Mouse (Mus musculus) NIH3T3 (cell line): ENCODE measurements around the gene Cadm1.

Experiments
- DNase-seq: peaks from one replicate; pipeline ENCODE4 v3.0.0-alpha.2; 2012; ENCODE audit warnings: low read depth

The Cadm1 gene

GRCm38 (mm10) chr9:47741751-47742150, 211.8 kb downstream of the Cadm1 start:
- DNase-seq: no peak

GRCm38 (mm10) chr9:47744916-47745315, 214.9 kb downstream of the Cadm1 start:
- DNase-seq: no peak

DNA sequence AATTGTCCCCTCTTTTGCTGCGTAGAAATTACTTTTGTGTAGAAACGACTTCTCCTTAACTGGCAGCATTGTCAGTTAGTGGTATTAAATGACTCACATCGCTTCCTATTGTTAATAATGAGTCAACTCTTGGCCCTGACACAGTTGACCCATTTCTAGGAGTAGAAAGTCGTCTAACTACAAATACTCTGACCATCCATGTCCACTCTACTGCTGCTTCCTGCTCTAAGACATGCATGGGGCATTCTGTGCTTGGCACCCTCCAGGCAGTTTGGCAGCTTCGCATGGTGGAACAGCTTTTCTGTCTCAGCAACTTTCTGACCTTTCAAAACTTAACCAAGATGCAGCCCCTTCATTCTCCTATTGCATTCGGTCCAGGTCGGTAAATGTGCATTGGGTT, 215.7 kb downstream of the Cadm1 start:
- no peak for DNase-seq

DNA sequence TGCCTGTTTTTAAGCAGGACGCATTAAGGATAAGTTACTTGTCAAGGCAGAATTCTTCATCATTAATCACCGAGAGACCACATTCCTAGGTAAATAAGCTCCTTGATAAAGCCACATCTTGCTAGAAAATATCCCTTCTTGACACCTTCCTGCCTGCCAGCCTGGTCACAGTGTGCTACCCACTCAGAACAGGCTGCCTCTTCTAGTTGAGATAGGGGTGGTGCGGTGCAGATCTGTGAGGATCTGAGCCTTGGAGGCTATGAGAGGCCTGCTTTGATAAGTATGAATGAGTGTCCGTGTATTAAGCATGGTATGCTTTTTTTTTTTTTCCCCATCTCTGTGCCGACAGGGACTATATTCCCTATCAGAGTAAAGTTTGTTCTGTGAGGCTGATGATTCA, 219.2 kb downstream of the Cadm1 start:
- DNase-seq: no peak

DNA sequence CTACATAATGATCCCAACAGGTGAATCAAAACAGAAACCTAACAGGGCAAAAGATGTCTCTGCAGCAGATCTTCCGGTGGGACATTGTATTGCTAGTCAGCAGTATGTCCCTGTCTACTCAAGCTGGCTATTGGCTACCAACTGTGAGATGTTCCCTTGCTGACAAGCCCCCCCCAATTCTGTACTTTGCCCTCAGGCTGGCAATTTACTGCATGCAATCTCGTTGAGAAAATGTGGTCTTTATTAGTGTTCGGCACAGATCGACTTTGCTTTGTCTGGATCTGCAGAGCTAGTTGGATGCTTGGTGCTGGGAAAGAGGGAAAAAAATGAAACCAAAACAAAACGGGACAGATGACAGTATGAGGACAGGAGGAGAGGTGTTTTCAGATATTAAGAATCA, 222.5 kb downstream of the Cadm1 start:
- no peak for DNase-seq

- no peak for DNase-seq
Observed at GRCm38 (mm10) chr9:47753127-47753526, 223.2 kb downstream of the Cadm1 start.

GRCm38 (mm10) chr9:47755119-47755518, 225.1 kb downstream of the Cadm1 start:
- DNase-seq: no peak

- no peak for DNase-seq
Observed at GRCm38 (mm10) chr9:47757798-47758197, 227.8 kb downstream of the Cadm1 start.

- DNase-seq: no peak
Observed at GRCm38 (mm10) chr9:47758320-47758719, 228.3 kb downstream of the Cadm1 start.

DNA sequence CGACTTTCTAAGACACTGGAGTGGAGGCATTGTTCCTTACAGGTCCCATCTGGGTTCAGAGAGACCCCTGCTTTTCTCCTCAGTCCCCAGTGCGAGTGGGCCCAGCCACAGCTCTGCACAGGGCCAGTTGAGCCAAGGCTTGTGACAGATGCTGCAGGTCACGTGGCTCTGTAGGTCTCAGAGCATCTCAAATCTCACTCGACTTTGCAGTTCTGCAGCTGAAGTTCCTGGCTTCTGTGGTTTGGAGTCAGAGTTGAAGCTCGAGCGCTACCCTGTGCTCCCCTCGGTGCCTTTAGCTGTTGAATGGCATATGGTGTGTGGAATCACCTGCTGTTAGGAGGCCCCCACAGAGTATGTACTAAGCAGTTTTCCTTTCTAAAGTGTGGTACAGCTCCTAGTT, 229.8 kb downstream of the Cadm1 start:
- no peak for DNase-seq

DNA sequence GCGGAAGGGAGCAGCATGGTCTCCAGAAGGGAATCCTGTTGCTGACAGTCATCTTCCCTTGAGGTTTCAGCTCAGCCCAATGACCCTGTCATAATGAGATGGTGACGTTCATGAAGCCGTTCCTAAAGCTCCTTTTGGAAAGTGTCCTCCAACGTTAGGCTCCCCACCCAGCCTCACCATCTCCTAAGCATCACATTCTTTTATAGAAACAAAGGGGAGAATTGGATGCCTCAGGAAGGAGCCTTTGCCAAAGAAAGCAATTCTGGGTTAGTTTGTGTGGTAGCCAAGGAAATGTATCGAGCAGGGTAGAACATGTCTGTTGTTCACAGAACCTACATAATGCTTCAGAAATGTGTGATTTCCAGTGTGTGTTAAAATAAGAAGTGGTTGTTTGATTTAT, 231.6 kb downstream of the Cadm1 start:
- DNase-seq: no peak

DNA sequence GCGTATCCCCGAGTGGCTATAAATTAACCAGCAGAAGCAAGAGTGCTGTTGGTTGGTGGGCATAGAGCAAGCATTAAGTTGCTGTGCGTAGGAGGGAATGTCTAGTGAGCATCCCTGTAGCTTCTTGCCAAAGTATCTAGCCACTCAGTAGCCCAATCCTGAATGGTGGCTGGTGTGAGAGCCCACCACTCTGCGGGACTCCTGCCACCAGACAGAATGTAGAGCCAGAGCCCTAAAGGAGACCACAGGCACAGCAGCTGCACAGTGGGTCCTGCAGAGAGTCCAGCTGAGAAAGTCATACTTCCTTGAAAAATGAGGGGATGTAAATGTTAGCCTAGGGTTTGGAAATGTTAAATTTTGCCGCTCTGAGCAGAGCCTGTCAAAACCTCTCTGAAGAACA, 232.9 kb downstream of the Cadm1 start:
- DNase-seq: no peak

GRCm38 (mm10) chr9:47764920-47765319, 234.9 kb downstream of the Cadm1 start:
- DNase-seq: no peak

- no peak for DNase-seq
Observed at GRCm38 (mm10) chr9:47765323-47765722, 235.3 kb downstream of the Cadm1 start.

- DNase-seq: no peak
Observed at GRCm38 (mm10) chr9:47766342-47766741, 236.4 kb downstream of the Cadm1 start.

DNA sequence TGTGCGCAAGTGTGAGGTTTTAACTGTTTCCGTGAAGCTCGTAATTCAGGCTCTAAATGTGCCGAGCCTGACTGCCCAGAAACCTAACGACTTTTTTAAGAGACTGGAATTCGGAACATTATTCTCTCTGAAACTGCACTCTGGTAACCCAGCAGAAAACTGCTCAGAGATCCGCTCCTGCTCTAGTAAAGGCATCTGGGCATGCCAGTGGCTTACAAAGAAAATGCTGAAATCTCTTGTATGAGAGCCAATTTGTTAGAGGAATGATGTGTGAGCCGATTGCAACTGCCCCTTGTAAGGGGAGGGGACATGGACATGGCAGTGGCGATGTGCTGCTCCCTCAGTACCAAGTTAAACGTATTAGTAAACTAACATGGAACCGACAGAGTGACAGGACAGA, 240.9 kb downstream of the Cadm1 start:
- DNase-seq: no peak

GRCm38 (mm10) chr9:47771953-47772352, 242.0 kb downstream of the Cadm1 start:
- no peak for DNase-seq

DNA sequence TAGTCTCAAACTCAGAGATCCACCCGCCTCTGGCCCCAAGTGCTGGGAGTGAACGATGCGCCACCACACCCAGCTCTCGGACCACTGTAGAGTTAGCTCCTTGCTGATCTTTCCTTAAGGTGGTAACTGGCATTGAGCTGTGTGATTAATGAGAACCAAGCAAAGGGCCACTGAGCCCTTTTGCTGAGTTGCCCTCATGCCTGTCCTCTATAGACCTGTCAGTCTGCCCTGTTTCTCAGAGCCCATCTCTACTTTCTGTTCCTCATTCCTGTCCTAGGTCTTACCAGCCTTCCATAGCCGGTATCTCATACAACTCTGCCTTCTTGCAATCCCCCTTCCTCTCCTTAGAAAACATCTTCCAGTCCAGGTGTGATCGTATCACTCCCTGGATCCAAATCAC, 242.8 kb downstream of the Cadm1 start:
- no peak for DNase-seq

DNA sequence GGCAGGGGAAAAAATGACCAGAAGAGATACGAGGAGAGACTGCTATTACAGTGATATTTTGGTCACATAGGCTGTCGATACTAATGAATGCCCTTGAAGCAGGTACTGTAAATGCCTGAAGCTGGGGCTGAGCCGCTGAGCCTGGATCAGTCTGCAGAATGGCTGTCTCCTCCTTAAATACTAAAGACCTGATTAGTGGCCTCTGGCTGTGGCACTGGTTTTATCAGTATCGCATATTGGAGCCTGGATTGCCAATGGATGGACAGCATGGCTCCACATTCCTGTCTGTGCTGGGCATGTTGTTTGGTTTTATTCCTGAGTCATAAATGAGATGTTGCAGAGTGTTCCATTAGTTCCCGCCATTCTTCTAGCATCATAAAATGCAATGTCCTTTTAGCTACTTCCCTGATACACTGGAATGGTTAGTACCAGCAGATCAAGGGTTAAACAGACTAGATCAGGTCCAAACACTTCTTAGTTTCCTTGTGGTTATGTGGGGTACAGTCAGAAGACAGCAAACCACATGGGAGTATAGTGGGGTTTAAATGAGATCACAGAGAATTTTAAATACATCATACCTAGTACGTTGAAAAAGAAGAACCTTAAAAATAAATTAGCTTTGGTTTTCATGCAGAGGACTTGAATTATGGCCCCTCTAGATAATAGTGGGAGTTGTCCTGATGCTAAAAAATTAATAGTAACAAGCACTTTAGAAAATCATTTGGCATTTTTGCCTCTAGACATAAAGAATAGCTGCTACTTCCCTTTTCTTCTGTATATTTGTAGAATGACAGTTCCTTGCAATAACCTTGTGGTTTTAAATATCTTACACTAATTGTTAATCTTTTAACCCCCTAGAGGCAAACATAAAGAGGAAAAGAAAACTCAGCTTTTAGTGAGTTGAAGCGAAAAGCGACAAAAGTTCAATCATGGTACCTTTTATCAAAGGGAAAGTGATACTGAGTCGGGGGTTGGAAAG, 247.3 kb downstream of the Cadm1 start:
- no peak for DNase-seq

DNA sequence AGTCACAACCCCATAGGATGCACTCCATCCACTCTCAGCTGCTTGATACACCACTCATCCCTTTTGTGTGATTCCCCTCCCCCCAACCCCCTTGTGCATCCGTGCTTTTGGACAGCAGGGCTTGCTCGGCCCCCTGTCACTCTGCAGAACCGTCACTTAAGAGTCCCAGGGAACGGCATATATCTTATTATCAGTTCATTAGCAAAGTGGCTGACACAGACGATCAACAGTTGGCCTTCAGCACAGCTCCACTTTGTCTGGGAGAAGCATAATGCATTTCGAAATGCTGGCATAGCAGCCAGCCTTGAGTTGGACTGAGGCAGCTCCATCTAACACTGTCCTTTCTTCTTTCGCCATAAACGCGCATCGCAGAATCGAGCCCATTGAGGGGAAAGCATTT, 248.5 kb downstream of the Cadm1 start:
- DNase-seq: no peak

DNA sequence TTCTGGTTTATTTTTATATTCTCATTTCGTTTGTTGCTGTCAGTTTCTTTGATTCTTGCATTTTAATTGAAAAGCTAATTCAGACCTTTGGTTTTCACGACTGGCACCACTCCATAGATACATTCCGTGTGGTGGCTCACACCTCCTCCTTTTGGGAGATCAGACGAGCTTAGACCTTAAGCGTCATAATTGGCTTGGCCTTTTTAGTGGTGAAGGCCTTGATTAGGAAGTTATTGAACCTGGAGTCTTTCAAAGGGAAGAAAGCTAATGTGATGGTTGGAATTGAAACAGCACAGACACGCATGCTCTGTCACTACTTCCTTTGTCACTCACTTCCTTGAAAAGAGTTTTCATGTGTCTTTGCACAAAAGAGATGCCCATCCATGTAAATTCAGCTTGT, 249.3 kb downstream of the Cadm1 start:
- no peak for DNase-seq

DNA sequence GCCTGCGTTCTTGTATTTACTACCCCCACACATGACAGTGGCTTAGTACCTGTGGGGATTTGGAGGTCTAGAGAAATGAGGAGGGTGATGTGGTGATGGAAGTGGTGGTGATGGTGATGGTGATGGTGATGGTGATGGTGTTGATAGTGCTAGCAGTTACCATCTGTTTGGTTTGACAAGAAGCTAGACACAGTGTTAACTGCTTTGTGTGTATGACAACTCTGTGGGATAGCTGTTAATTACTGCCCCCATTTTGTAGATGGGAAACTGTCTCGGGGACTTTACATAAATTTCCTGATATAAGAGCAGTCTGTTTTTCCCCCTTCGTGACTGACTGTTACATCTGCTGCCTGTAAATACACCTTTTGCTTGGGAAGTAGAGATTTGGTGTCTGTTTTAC, 256.7 kb downstream of the Cadm1 start:
- DNase-seq: no peak

DNA sequence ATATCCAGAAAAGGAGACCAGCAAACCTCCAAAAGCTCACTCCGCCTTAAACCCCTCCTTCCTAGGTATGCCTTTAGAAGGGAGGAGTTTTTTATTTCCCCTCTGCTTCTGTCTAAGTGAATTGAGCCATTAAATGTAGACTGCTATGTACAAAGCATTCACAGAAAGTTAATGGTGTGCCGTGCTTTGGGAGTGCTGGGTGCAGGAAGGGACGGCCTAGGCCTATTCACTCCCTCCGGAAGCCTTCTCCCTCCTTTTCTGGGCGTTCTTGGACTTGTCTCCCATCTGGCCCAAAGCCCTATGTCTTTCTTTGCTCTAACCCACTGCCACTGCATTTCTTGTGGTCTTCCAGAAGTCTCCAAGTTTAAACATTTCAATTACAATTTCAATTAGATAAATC, 268.5 kb downstream of the Cadm1 start:
- DNase-seq: no peak

DNA sequence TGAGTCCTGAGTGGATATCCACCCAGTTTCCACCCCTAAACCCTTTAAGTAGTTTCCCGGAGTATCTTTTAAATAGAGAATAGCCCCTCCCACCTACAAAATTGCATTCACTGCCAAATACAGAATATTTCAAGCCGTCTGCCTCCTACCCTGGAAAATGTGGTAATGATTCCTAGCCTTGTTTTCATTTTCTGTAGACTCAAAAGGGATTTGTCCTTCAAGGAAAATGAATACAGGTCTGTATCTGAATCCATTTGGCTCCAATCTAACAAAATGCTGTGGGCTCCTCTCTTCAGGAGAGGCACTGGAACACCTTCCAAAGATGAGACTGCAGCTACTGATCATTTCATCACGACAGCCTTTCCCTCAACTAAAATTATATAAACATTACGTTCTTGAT, 271.3 kb downstream of the Cadm1 start:
- no peak for DNase-seq
